Mouse (Mus musculus) limb, embryonic 14.5 days (tissue): Measurements from ENCODE around the gene Zfp821. TPM values are rescaled to one million over a fixed set of nuclear protein-coding genes. Genes with fewer than 3 reads are reported as not detected.

Source experiments
- ATAC-seq: fragments of 200-750 bp; cut with Nextera tagmentation; 2 replicates; pipeline ENCODE4 v1.8.0; 2017; ENCODE audit warnings: low read depth, moderate number of reproducible peaks, moderate TSS enrichment; ENCODE audit not compliant: low FRiP score
- DNase-seq: peaks from one replicate; pipeline ENCODE4 v3.0.0-alpha.2; 2015; ENCODE audit warnings: low spot score
- H3K27ac ChIP-seq: fragments of 300-500 bp; sonication (generic); replicated peaks from 2 replicates; pipeline ENCODE4 v1.5.1; 2014; ENCODE audit warnings: low read depth, mild to moderate bottlenecking, low read length, moderate library complexity, mixed read lengths
- H3K27me3 ChIP-seq: fragments of 300-500 bp; sonication (generic); 2 replicates; pipeline ENCODE4 v1.6.1; 2014; ENCODE audit warnings: low read length, mixed read lengths; ENCODE audit not compliant: control insufficient read depth, insufficient read depth
- H3K36me3 ChIP-seq: fragments of 300-500 bp; sonication (generic); 2 replicates; pipeline ENCODE4 v1.6.1; 2014; ENCODE audit warnings: mild to moderate bottlenecking, low read length, moderate library complexity, mixed read lengths; ENCODE audit not compliant: control insufficient read depth, insufficient read depth
- H3K4me1 ChIP-seq: fragments of 300-500 bp; sonication (generic); 2 replicates; pipeline ENCODE4 v1.6.1; 2014; ENCODE audit warnings: antibody characterized with exemption, low read length, mixed read lengths; ENCODE audit not compliant: control insufficient read depth, insufficient read depth
- H3K4me2 ChIP-seq: fragments of 300-500 bp; sonication (generic); replicated peaks from 2 replicates; pipeline ENCODE4 v1.6.1; 2014; ENCODE audit warnings: low read depth, mild to moderate bottlenecking, low read length, moderate library complexity; ENCODE audit not compliant: severe bottlenecking
- H3K4me3 ChIP-seq: fragments of 300-500 bp; sonication (generic); replicated peaks from 2 replicates; pipeline ENCODE4 v1.5.1; 2014; ENCODE audit warnings: low read length
- H3K9ac ChIP-seq: fragments of 300-500 bp; sonication (generic); 2 replicates; pipeline ENCODE4 v1.6.1; 2014; ENCODE audit warnings: mild to moderate bottlenecking, low read depth, low read length, moderate library complexity; ENCODE audit not compliant: severe bottlenecking
- H3K9me3 ChIP-seq: fragments of 300-500 bp; sonication (generic); 2 replicates; pipeline ENCODE4 v1.6.1; 2016; ENCODE audit warnings: low read length; ENCODE audit not compliant: control insufficient read depth
- POLR2A ChIP-seq: fragments of 200-500 bp; IDR thresholded peaks from 2 replicates; pipeline ENCODE4 v1.8.0; 2012; ENCODE audit warnings: inconsistent platforms, mild to moderate bottlenecking, moderate library complexity, borderline replicate concordance; ENCODE audit not compliant: insufficient read depth, insufficient read length; ENCODE audit errors: extremely low read depth
- WGBS: fragments of 180-500 bp; shearing (Covaris S2); extraction: QIAGEN DNeasy Blood & Tissue Kit; methylation state at CpG from one replicate; pipeline ENCODE4 v1.1.7; 2014; 5-methylcytosine and 5-hydroxymethylcytosine counted together
- polyA plus RNA-seq, 2 experiments: library from polyadenylated mRNA; depleted of rRNA in 1 of 2; stranded (reverse) in 1 of 2; unstranded in 1 of 2; fragments of >200 nt; fragmentation: Nextera tagmentation in 1 of 2; extraction: Ambion mirVana in 1 of 2; gene quantifications; 2 replicates each; pipeline versions ENCODE4 v1.2.1 to v1.2.3; 2012 to 2014

Gene Zfp821
- polyA plus RNA-seq, 2 experiments: 28.6 to 36.8 TPM

DNA sequence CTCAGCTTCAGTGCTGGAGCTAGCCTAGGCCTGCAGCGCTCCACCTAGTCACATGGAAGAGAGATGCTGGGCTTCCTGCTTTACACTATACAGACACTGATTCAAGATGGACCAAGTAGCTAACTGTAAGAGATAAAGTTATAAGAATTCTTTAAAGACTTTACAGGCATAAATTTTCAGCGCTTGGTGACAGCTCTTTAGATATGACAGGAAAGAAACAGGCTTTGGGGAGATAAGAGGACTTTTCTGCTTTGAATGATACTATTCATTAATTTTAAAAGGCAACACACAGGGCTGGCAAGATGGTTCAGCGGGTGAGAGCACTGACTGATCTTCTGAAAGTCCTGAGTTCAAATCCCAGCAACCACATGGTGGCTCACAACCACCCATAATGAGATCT lies 6.9 kb upstream of the Zfp821 start:
- no peak for DNase-seq
- Histone ChIP-seq H3K4me3 (no peak overlapping the region), H3K4me1 (peaks cover 10% of the 10 kb centered on the region; the same call in 1 of the 2 replicates), H3K27ac (no peak overlapping the region), H3K9ac (no peak overlapping the region), H3K9me3 (no peaks in the 10 kb centered on the region), H3K27me3 (no peaks in the 10 kb centered on the region), H3K36me3 (no peaks in the 10 kb centered on the region), H3K4me2 (no peak overlapping the region)
- no peak for ATAC-seq
- no peak for TF ChIP-seq POLR2A
- WGBS: 85% methylated on average over 3 of the region's 3 CpGs

DNA sequence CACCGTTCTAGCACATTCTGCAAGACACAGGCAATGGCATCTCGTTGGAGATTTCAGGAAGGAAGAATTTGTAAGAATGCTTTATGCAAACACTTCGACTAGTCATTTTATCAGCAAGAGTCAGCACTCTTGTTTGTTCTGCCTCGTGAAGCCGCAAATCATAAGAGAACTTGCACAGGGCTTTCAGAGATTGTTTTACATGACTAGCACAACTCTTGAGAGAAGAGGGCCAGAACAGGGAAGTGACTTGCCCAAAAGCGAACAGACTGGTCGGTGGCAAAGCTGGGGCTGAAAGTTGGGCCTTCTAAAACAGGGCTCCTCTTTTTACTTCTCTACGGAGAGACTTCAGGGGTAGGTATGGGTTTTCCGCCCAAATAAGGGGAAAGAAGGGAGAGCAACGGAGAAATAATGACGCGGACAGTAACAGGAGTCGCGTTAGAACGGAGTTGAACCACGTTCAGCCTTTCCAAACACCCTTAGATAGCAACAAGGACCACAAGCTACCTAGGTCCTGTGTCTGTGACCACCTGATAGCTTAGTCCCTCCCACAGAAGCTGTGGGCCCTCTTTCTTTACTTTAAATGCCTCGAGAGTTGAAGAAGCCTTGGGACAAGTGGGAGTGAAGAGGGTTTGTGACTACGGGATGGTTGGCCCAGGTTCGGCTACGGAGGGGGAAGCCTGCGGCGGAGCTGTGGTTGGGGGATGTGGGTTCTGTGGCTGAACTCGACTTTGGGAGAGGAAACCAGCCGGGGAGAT lies 604 bp upstream of the Zfp821 start:
- H3K36me3 ChIP-seq: peaks cover 20% of the 10 kb centered on the region
- H3K9ac ChIP-seq: peak overlapping the region; percentile 99
- no peaks in the 10 kb centered on the region for H3K9me3 ChIP-seq
- peak overlapping the region; percentile 46; the same call in 1 of the 2 replicates for H3K27ac ChIP-seq
- H3K4me3 ChIP-seq: peak overlapping the region; percentile 98
- H3K4me1 ChIP-seq: peaks cover 11% of the 10 kb centered on the region; the same call in 1 of the 2 replicates
- DNase-seq (no peak), ATAC-seq (peak; percentile 27)
- peak overlapping the region; percentile 60 for H3K4me2 ChIP-seq
- 12% methylated on average over 23 of the region's 24 CpGs for WGBS
- TF ChIP-seq POLR2A: no peak
- H3K27me3 ChIP-seq: no peaks in the 10 kb centered on the region

DNA sequence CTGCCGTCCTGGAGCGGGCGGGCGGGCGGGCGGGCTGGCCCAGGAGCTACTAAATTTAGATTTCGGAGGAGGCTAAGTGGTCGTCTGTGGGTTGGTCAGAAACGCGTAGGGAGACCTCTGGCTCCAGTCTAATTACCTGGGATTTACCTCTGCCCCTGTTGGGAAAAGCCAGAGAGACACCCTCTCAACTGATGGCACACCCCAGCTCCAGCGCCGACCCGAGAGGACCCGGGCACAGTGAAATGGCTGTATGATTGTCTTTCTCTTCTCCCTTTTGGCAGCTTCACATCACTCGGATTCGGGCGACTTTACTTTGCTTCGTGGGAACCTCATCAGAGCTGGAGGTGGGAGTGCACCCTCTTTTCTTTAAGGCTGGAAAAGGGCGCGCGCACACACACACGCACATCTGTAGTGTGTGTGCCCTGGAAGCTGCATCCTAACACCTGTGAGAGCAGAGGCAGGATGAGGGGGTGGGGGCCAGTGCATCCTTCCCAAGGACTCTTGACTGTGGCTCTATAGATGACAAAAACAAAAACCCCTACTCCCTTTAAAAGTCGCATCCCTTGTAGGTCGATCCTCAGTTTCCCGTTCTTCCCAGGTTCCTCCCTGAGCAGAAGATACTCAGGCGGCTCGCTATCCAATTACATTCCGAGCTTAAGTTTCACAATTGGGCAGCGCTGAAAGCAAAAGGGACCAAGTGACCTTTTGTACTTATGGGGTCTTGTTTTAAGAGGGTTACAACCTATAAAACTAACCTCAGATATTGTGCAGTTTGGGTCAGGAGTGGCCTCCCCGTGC lies 929 bp downstream of the Zfp821 start:
- Histone ChIP-seq H3K4me3 (peak overlapping the region; percentile 98), H3K27ac (peak overlapping the region; percentile 97), H3K4me1 (peaks cover 11% of the 10 kb centered on the region; the same call in 1 of the 2 replicates), H3K27me3 (no peaks in the 10 kb centered on the region), H3K4me2 (peak overlapping the region; percentile 60), H3K36me3 (peaks cover 35% of the 10 kb centered on the region), H3K9ac (peak overlapping the region; percentile 99), H3K9me3 (no peaks in the 10 kb centered on the region)
- DNase-seq (peak; percentile 4), ATAC-seq (peak; percentile 24)
- under 1% methylated on average over 24 of the region's 30 CpGs for WGBS
- no peak for TF ChIP-seq POLR2A

DNA sequence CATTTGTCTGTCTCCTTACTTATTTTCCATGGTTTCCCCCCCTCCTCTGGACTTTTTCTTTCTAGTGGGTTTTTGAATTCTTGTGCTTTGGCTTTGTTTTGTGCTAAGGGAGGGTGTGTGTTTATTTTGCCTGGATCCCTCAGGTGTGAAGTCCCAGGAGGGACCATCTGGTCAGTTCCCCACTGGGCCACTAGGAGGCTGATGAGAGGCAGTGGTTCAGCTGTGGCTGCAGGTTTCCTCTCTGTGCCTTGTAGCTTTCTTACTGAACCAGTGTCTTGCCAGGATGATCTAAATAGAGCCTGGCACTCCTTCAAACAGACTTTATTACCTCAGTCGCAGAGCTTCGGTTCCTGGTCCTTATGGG lies 1.5 kb downstream of the Zfp821 start:
- Histone ChIP-seq H3K27me3 (no peaks in the 10 kb centered on the region), H3K9ac (peak overlapping the region; percentile 99; the same call in 1 of the 2 replicates), H3K36me3 (peaks cover 41% of the 10 kb centered on the region), H3K9me3 (no peaks in the 10 kb centered on the region), H3K27ac (no peak overlapping the region), H3K4me1 (peaks cover 11% of the 10 kb centered on the region; the same call in 1 of the 2 replicates), H3K4me2 (peak overlapping the region; percentile 60), H3K4me3 (peak overlapping the region; percentile 98)
- peak; percentile 80 for DNase-seq
- WGBS: 27% methylated on average over 2 of the region's 2 CpGs
- no peak for TF ChIP-seq POLR2A
- ATAC-seq: no peak

DNA sequence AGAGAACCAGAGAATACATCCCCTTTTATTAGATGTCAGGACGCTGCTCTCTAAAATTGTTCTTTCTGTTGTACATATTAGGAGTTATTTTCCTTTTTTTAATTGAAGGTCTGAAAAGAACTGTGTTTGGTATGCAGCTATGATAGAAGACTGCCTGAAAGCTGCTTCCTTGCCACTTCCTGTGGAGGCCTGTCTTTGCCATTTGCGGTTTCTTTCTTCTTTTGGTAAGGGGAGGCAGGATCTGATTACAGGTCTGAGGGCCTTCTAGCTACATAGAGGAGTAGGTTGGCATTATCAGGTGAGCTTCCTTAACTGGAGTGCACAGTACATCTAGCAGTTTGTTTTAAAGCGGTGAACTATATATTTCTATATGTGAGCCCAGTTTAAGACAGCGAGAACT lies 2.6 kb downstream of the Zfp821 start:
- Histone ChIP-seq H3K27ac (no peak overlapping the region), H3K4me1 (peaks cover 11% of the 10 kb centered on the region; the same call in 1 of the 2 replicates), H3K9me3 (no peaks in the 10 kb centered on the region), H3K4me3 (no peak overlapping the region), H3K36me3 (peaks cover 51% of the 10 kb centered on the region), H3K4me2 (no peak overlapping the region), H3K27me3 (no peaks in the 10 kb centered on the region), H3K9ac (no peak overlapping the region)
- 98% methylated on average over 4 of the region's 4 CpGs for WGBS
- no peak for ATAC-seq
- TF ChIP-seq POLR2A: no peak
- DNase-seq: no peak
